Mouse (Mus musculus) forebrain, embryonic 10.5 days (tissue): ENCODE results near the gene Ifitm1. TPM values are rescaled to one million over a fixed set of nuclear protein-coding genes. Genes with fewer than 3 reads are reported as not detected.
"Not testable (repeated sequence)": the region's sequence is repeated elsewhere in the genome, so short reads cannot be mapped to it uniquely, and the experiment has no call there.

ENCODE experiments used
- DNase-seq: peaks from one replicate; pipeline ENCODE4 v3.0.0-alpha.2; 2017; ENCODE audit warnings: low spot score; ENCODE audit errors: extremely low spot score
- H3K27ac ChIP-seq: fragments of 300-500 bp; sonication (generic); 2 replicates; pipeline ENCODE4 v1.5.1; 2016; ENCODE audit warnings: mild to moderate bottlenecking
- H3K27me3 ChIP-seq: fragments of 300-500 bp; sonication (generic); 2 replicates; pipeline ENCODE4 v1.6.1; 2016; ENCODE audit warnings: mild to moderate bottlenecking; ENCODE audit not compliant: poor library complexity, severe bottlenecking
- H3K36me3 ChIP-seq: fragments of 300-500 bp; sonication (generic); replicated peaks from 2 replicates; pipeline ENCODE4 v1.6.1; 2016; ENCODE audit warnings: mild to moderate bottlenecking, moderate library complexity
- H3K4me1 ChIP-seq: fragments of 300-500 bp; sonication (generic); 2 replicates; pipeline ENCODE4 v1.6.1; 2016
- H3K4me3 ChIP-seq: fragments of 300-500 bp; sonication (generic); 2 replicates; pipeline ENCODE4 v1.5.1; 2016; ENCODE audit warnings: mild to moderate bottlenecking, moderate library complexity
- H3K9me3 ChIP-seq: fragments of 300-500 bp; sonication (generic); 2 replicates; pipeline ENCODE4 v1.6.1; 2016; ENCODE audit warnings: mild to moderate bottlenecking, moderate library complexity
- WGBS: fragments of 180-500 bp; shearing (Covaris S2); methylation state at CpG from one replicate; pipeline ENCODE4 v1.1.7; 2016; 5-methylcytosine and 5-hydroxymethylcytosine counted together
- polyA plus RNA-seq: library from polyadenylated mRNA; unstranded; fragments of >200 nt; fragmentation: Nextera tagmentation; extraction: Ambion mirVana; gene quantifications from 2 replicates; pipeline ENCODE4 v1.2.1, GENCODE M21; 2016

Ifitm1 gene
- polyA plus RNA-seq, 1 experiment from 2014 or later, result 4.1 TPM

- Histone ChIP-seq H3K9me3 (no peaks in the 10 kb centered on the region), H3K4me1 (peaks cover 32% of the 10 kb centered on the region), H3K27me3 (peaks cover 24% of the 10 kb centered on the region), H3K36me3 (no peaks in the 10 kb centered on the region), H3K4me3 (no peak overlapping the region), H3K27ac (peak overlapping the region; percentile 63; the same call in 1 of the 2 replicates)
- WGBS, result 92% methylated on average over 7 of the region's 7 CpGs
- DNase-seq, result no peak
Measured at GRCm38 (mm10) chr7:141011238-141011770, 44.3 kb downstream of the Ifitm1 start.

GRCm38 (mm10) chr7:141016707-141017697, 50.0 kb downstream of the Ifitm1 start:
- WGBS, result 89% methylated on average over 10 of the region's 10 CpGs
- H3K4me3 ChIP-seq, result no peak overlapping the region
- no peaks in the 10 kb centered on the region for H3K27me3 ChIP-seq
- no peaks in the 10 kb centered on the region for H3K4me1 ChIP-seq
- no peaks in the 10 kb centered on the region for H3K9me3 ChIP-seq
- no peaks in the 10 kb centered on the region for H3K36me3 ChIP-seq
- no peak for DNase-seq
- no peak overlapping the region for H3K27ac ChIP-seq

- H3K9me3 ChIP-seq, H3K4me3 ChIP-seq, H3K27me3 ChIP-seq: not testable (repeated sequence)
Measured at GRCm38 (mm10) chr7:141017824-141018223, 50.8 kb downstream of the Ifitm1 start, which contains the start of gene Ifitm6. Gene Ifitm6 (minus strand): TSS chr7:141017924.

GRCm38 (mm10) chr7:141019028-141019427, 52.0 kb downstream of the Ifitm1 start:
- Histone ChIP-seq H3K27me3 (no peaks in the 10 kb centered on the region), H3K9me3 (no peaks in the 10 kb centered on the region), H3K4me1 (no peaks in the 10 kb centered on the region), H3K4me3 (no peak overlapping the region), H3K27ac (no peak overlapping the region), H3K36me3 (no peaks in the 10 kb centered on the region)
- WGBS, result 93% methylated on average over 5 of the region's 5 CpGs
- no peak for DNase-seq

More at GRCm38 (mm10) chr7:141017824-141018223, 50.8 kb downstream of the Ifitm1 start, which contains the start of gene Ifitm6:
- H3K4me1 ChIP-seq, H3K36me3 ChIP-seq, H3K27ac ChIP-seq, DNase-seq: not testable (repeated sequence)
- 97% methylated on average over 1 of the region's 1 CpGs for WGBS

Other genes with a start within 250 kb of the Ifitm1 start
- not detected in 2 replicates for gene Cyp2e1, start 203.5 kb upstream of the Ifitm1 start, polyA plus RNA-seq
- not detected in 2 replicates for gene Syce1, start 179.4 kb upstream of the Ifitm1 start, polyA plus RNA-seq
- gene Zfp941, start 145.0 kb upstream of the Ifitm1 start, polyA plus RNA-seq, result 3.7 and 3.8 TPM in 2 replicates
- gene Urah, start 132.2 kb upstream of the Ifitm1 start, polyA plus RNA-seq, result 0.41 and 0.64 TPM in 2 replicates
- gene Scgb1c1, start 121.7 kb upstream of the Ifitm1 start, polyA plus RNA-seq, result not detected in 2 replicates
- gene Odf3, start 119.4 kb upstream of the Ifitm1 start, polyA plus RNA-seq, result not detected in 2 replicates
- gene Gm45785, start 110.9 kb upstream of the Ifitm1 start, polyA plus RNA-seq, result not detected in 2 replicates
- 51.3 and 57.6 TPM in 2 replicates for gene Ric8a, start 110.3 kb upstream of the Ifitm1 start, polyA plus RNA-seq
- 21.2 and 22.5 TPM in 2 replicates for gene Bet1l, start 109.6 kb upstream of the Ifitm1 start, polyA plus RNA-seq
- 354 and 374 TPM in 2 replicates for gene Psmd13, start 85.3 kb upstream of the Ifitm1 start, polyA plus RNA-seq
- 26.8 and 28.4 TPM in 2 replicates for gene Sirt3, start 84.9 kb upstream of the Ifitm1 start, polyA plus RNA-seq
- not detected in 2 replicates for gene Cox8b, start 66.8 kb upstream of the Ifitm1 start, polyA plus RNA-seq
- 0.06 and 0.10 TPM in 2 replicates for gene Nlrp6, start 46.3 kb upstream of the Ifitm1 start, polyA plus RNA-seq
- gene Pgghg, start 25.8 kb upstream of the Ifitm1 start, polyA plus RNA-seq, result 14.2 and 14.5 TPM in 2 replicates
- gene Ifitm5, start 16.9 kb upstream of the Ifitm1 start, polyA plus RNA-seq, result 2.0 TPM in 2 replicates
- gene Gm45717, start 11.3 kb upstream of the Ifitm1 start, polyA plus RNA-seq, result 0.33 TPM in 1 of 2 replicates, not detected in the other
- 365 and 397 TPM in 2 replicates for gene Ifitm2, start 11.2 kb upstream of the Ifitm1 start, polyA plus RNA-seq
- gene Ifitm3, start 43.5 kb downstream of the Ifitm1 start, polyA plus RNA-seq, result 10.8 and 13.8 TPM in 2 replicates
- not detected in 2 replicates for gene Ifitm6, start 50.7 kb downstream of the Ifitm1 start, polyA plus RNA-seq
- gene Gm17387, start 61.9 kb downstream of the Ifitm1 start, polyA plus RNA-seq, result not detected in 2 replicates
- 24.6 and 30.4 TPM in 2 replicates for gene B4galnt4, start 93.9 kb downstream of the Ifitm1 start, polyA plus RNA-seq
- 2.4 and 2.8 TPM in 2 replicates for gene Pkp3, start 111.0 kb downstream of the Ifitm1 start, polyA plus RNA-seq
- gene Sigirr, start 133.4 kb downstream of the Ifitm1 start, polyA plus RNA-seq, result 2.0 and 2.2 TPM in 2 replicates
- gene Ano9, start 150.6 kb downstream of the Ifitm1 start, polyA plus RNA-seq, result 0.53 and 0.69 TPM in 2 replicates
- gene Ptdss2, start 155.2 kb downstream of the Ifitm1 start, polyA plus RNA-seq, result 81.1 and 84.7 TPM in 2 replicates
- 64.2 and 66.6 TPM in 2 replicates for gene Rnh1, start 205.6 kb downstream of the Ifitm1 start, polyA plus RNA-seq
- gene Hras, start 226.8 kb downstream of the Ifitm1 start, polyA plus RNA-seq, result 80.6 and 82.7 TPM in 2 replicates
- gene Lrrc56, start 226.9 kb downstream of the Ifitm1 start, polyA plus RNA-seq, result 15.5 and 15.6 TPM in 2 replicates
- 3.4 and 4.4 TPM in 2 replicates for gene Lmntd2, start 246.9 kb downstream of the Ifitm1 start, polyA plus RNA-seq
- 50.8 and 53.8 TPM in 2 replicates for gene Rassf7, start 248.6 kb downstream of the Ifitm1 start, polyA plus RNA-seq